Mouse (Mus musculus) kidney, adult 2 months (tissue): Measurements from ENCODE around the gene Phf3.
"Not testable (repeated sequence)": the region's sequence is repeated elsewhere in the genome, so short reads cannot be mapped to it uniquely, and the experiment has no call there.

ENCODE experiments used
- CTCF ChIP-seq: fragments of 200-500 bp; conservative IDR thresholded peaks from 2 replicates; pipeline ENCODE4 v1.5.1; 2011; ENCODE audit warnings: low read depth, mild to moderate bottlenecking, control low read depth, low read length, moderate library complexity, mixed read lengths; ENCODE audit not compliant: insufficient read depth, insufficient read length
- POLR2A ChIP-seq: fragments of 200-500 bp; IDR thresholded peaks from one replicate; pipeline ENCODE4 v1.6.1; 2011; ENCODE audit warnings: low read depth, low read length, control low read depth

DNA sequence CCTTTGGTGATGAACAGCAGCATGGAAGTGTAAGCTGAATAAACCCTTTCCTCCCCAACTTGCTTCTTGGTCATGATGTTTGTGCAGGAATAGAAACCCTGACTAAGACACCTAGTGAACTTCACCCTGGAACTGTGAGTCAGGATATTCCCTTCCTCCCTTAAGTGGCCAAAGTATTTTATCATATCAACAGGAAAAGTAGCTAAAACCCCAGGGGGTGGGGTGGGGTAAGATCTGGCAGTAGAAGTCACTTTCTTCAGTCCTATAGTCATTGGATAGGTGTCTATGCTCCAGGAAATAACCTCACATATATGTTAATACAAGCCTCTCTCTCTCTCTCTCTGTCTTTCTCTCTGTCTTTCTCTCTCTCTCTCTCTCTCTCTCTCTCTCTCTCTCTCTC, 21.6 kb upstream of the Phf3 start:
- TF ChIP-seq CTCF, POLR2A: not testable (repeated sequence)
